Comparison of ENCODE assay signal across 8 mouse cellular contexts in the genomic region with DNA sequence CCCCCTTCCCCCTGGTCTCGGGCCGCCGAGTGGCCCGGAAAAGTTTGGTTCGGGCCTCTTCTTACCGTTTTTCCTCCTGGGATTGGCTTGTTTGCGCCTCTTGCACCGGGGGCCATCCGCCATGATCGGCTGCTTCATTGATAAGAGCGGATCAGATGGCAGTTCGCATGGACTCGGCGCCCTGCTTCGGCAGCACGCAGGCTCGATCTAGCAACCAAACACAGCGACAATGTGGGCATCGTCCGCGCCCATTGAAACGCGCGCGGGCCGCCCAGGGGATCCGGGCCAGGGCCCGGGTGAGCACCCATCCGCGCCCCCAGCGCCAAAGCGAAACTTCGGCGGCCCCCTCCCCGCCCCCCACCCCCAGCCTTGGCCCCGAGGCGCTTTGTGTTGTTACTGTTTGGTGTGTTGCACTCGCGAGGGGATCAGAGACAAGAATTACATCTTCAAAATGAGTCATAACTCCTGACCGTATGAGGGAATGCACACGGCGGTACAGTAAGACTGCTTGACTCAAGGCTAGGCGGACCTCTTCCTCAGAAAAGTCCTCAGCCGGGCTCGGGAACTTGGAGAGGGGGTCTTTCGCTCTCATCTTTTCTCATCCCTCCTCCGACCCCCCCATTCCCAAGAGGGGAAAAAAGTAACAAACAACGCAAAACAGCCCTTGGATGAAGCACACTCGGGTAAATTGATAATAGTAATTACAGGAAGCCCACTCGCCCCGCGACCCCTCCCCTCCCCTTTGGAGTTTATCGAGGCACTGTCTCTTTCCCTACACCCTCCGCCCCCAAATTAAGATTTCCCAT. TPM values are rescaled to one million over a fixed set of nuclear protein-coding genes. Genes with fewer than 3 reads are reported as not detected.
DNase-seq lines count a peak whose midpoint lies in the region; ATAC-seq lines count a peak whose summit lies in the region.

No protein-coding gene starts in this region.

- DNase-seq in CD4-positive, CD25-positive, alpha-beta regulatory T cell, adult 2 months (ENCODE audit: low read depth, low spot score) = peak; percentile 67
- DNase-seq in R1 (ENCODE audit: low read depth, low spot score) = peak; percentile 60
- DNase-seq in heart, postnatal 36 days = peak; percentile 69 to 87
- DNase-seq in limb, embryonic 10.5 days (ENCODE audit: low spot score) = peak; percentile 77
- DNase-seq in spleen, postnatal 14 days (ENCODE audit: low spot score in 2 of 2) = peak; percentile 55

- peaks cover 72% of the 10 kb centered on the region for H3K4me1 ChIP-seq in limb, embryonic 10.5 days

- WGBS in limb, embryonic 10.5 days = under 1% methylated on average over 54 of the region's 54 CpGs

- H3K36me3 ChIP-seq in limb, embryonic 10.5 days = no peaks in the 10 kb centered on the region

- peak overlapping the region; percentile 89 for H3K4me3 ChIP-seq in limb, embryonic 10.5 days

- intact Hi-C loops in heart, postnatal 36 days (cut with DNase I) = loop anchor here (2.0 to 10.0 kb wide), 8 partner anchors 88 to 1545 kb away; partner anchors contain the start of gene Gtdc1

- peak; percentile 67 for ATAC-seq in erythroblast, adult 5-6 weeks (replicated peaks; ENCODE audit: low FRiP score, poor library complexity, severe bottlenecking)
- ATAC-seq in megakaryocyte-erythroid progenitor cell, adult 5-6 weeks (replicated peaks; ENCODE audit: low FRiP score, low TSS enrichment, poor library complexity, severe bottlenecking) = peak; percentile 36
- no peak for ATAC-seq in cerebellum, adult (ENCODE audit: insufficient number of reproducible peaks, low FRiP score, low TSS enrichment)

- H3K27ac ChIP-seq in limb, embryonic 10.5 days = peak overlapping the region; percentile 95

- H3K9me3 ChIP-seq in limb, embryonic 10.5 days (replicated peaks) = no peaks in the 10 kb centered on the region

- H3K27me3 ChIP-seq in limb, embryonic 10.5 days (ENCODE audit: low read depth, poor library complexity, severe bottlenecking) = peaks cover 73% of the 10 kb centered on the region

RNA-seq across cellular contexts. Expression of gene Zeb2, which starts 7.0 kb away (rescaled TPM):
- 33.2 and 42.6 TPM in 2 replicates for total RNA-seq in erythroblast, adult 5-6 weeks (2015; ENCODE audit: low replicate concordance)
- 39.3 and 42.8 TPM in 2 replicates for total RNA-seq in erythroblast, adult 5-6 weeks (2017; ENCODE audit: low replicate concordance)
- total RNA-seq in heart, postnatal 36 days (2021) = 10 to 100 TPM; 53.1 to 54.2 TPM
- polyA plus RNA-seq in limb, embryonic 10.5 days (2016; fragmentation: Nextera tagmentation; extraction: Ambion mirVana) = 5.3 and 5.4 TPM in 2 replicates
- 118 and 125 TPM in 2 replicates for total RNA-seq in megakaryocyte-erythroid progenitor cell, adult 5-6 weeks (2014; fragmentation: Nextera tagmentation)
- total RNA-seq in megakaryocyte-erythroid progenitor cell, adult 5-6 weeks (2017) = 113 and 119 TPM in 2 replicates
